Mouse (Mus musculus) midbrain, postnatal 0 days (tissue): ENCODE data around the gene Cacna2d1. TPM values are rescaled to one million over a fixed set of nuclear protein-coding genes. Genes with fewer than 3 reads are reported as not detected.

Experiments
- ATAC-seq: fragments of 200-750 bp; cut with Nextera tagmentation; 2 replicates; pipeline ENCODE4 v1.8.0; 2017; ENCODE audit warnings: moderate number of reproducible peaks, mild to moderate bottlenecking, moderate TSS enrichment, moderate library complexity; ENCODE audit not compliant: low FRiP score
- DNase-seq: peaks from one replicate; pipeline ENCODE4 v3.0.0-alpha.2; 2015; ENCODE audit warnings: low spot score
- H3K27ac ChIP-seq: fragments of 300-500 bp; sonication (generic); 2 replicates; pipeline ENCODE4 v1.5.1; 2014; ENCODE audit warnings: low read depth, mild to moderate bottlenecking, low read length, mixed read lengths
- H3K27me3 ChIP-seq: fragments of 300-500 bp; sonication (generic); 2 replicates; pipeline ENCODE4 v1.6.1; 2014; ENCODE audit warnings: low read length, control low read depth, mixed read lengths; ENCODE audit not compliant: insufficient read depth
- H3K36me3 ChIP-seq: fragments of 300-500 bp; sonication (generic); 2 replicates; pipeline ENCODE4 v1.6.1; 2014; ENCODE audit warnings: low read length, control low read depth, mixed read lengths; ENCODE audit not compliant: insufficient read depth
- H3K4me1 ChIP-seq: fragments of 300-500 bp; sonication (generic); 2 replicates; pipeline ENCODE4 v1.6.1; 2014; ENCODE audit warnings: mild to moderate bottlenecking, control low read depth, antibody characterized with exemption, low read length, mixed read lengths; ENCODE audit not compliant: insufficient read depth
- H3K4me2 ChIP-seq: fragments of 300-500 bp; sonication (generic); 2 replicates; pipeline ENCODE4 v1.6.1; 2014; ENCODE audit warnings: low read depth, mild to moderate bottlenecking, low read length, mixed read lengths; ENCODE audit not compliant: poor library complexity, severe bottlenecking
- H3K4me3 ChIP-seq: fragments of 300-500 bp; sonication (generic); 2 replicates; pipeline ENCODE4 v1.5.1; 2014; ENCODE audit warnings: low read depth, mild to moderate bottlenecking, low read length, moderate library complexity
- H3K9ac ChIP-seq: fragments of 300-500 bp; sonication (generic); replicated peaks from 2 replicates; pipeline ENCODE4 v1.6.1; 2014; ENCODE audit warnings: mild to moderate bottlenecking, low read length, moderate library complexity, mixed read lengths; ENCODE audit not compliant: poor library complexity, severe bottlenecking
- H3K9me3 ChIP-seq: fragments of 300-500 bp; sonication (generic); 2 replicates; pipeline ENCODE4 v1.6.1; 2016; ENCODE audit warnings: low read length, control low read depth
- CTCF ChIP-seq: IDR thresholded peaks from 2 replicates; pipeline ENCODE4 v1.5.1; 2016; ENCODE audit warnings: antibody characterized with exemption, mild to moderate bottlenecking
- WGBS: fragments of 180-500 bp; shearing (Covaris S2); extraction: QIAGEN DNeasy Blood & Tissue Kit; methylation state at CpG from one replicate; pipeline ENCODE4 v1.1.7; 2014; 5-methylcytosine and 5-hydroxymethylcytosine counted together
- polyA plus RNA-seq: library from polyadenylated mRNA; unstranded; fragments of >200 nt; fragmentation: Nextera tagmentation; extraction: Ambion mirVana; gene quantifications from 2 replicates; pipeline ENCODE4 v1.2.1, GENCODE M21; 2015
- total RNA-seq: library from RNA; depleted of rRNA; stranded (reverse); fragments of >200 nt; gene quantifications from 2 replicates; pipeline ENCODE4 v1.2.3, GENCODE M21; 2014

Cacna2d1 gene
- total and polyA plus RNA-seq, 2 experiments from 2014 or later: 43.3 to 77.8 TPM

DNA sequence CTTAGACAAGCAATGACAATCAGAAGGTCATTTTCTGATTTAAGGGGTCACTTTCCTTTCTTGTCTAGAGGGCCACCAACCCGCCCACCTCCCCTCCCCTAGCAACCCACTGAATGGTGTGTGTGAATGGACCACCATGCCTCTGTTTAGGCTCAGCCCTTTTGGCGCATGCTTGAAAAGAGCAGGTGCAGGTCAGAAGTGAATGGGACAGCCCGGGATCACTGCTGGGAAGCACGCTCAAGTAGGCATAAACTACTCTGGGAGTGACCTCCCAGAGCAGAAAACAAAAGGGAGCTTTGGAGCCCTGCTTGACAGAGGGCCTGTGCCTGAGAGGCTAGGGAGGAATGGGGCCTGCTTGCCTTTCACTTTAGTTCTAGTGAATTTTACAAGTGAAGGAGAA is 51.4 kb downstream of the Cacna2d1 start:
- H3K9me3 ChIP-seq: no peaks in the 10 kb centered on the region
- TF ChIP-seq CTCF: no peak
- ATAC-seq: 0 out of 2 replicates have a peak, but pooled peaks have one; percentile 41
- peak; percentile 64 for DNase-seq
- H3K27ac ChIP-seq: no peak overlapping the region
- no peaks in the 10 kb centered on the region for H3K27me3 ChIP-seq
- H3K9ac ChIP-seq: no peak overlapping the region
- 25% methylated on average over 4 of the region's 4 CpGs for WGBS
- no peak overlapping the region for H3K4me3 ChIP-seq
- H3K36me3 ChIP-seq: no peaks in the 10 kb centered on the region
- H3K4me2 ChIP-seq: no peak overlapping the region
- no peaks in the 10 kb centered on the region for H3K4me1 ChIP-seq

DNA sequence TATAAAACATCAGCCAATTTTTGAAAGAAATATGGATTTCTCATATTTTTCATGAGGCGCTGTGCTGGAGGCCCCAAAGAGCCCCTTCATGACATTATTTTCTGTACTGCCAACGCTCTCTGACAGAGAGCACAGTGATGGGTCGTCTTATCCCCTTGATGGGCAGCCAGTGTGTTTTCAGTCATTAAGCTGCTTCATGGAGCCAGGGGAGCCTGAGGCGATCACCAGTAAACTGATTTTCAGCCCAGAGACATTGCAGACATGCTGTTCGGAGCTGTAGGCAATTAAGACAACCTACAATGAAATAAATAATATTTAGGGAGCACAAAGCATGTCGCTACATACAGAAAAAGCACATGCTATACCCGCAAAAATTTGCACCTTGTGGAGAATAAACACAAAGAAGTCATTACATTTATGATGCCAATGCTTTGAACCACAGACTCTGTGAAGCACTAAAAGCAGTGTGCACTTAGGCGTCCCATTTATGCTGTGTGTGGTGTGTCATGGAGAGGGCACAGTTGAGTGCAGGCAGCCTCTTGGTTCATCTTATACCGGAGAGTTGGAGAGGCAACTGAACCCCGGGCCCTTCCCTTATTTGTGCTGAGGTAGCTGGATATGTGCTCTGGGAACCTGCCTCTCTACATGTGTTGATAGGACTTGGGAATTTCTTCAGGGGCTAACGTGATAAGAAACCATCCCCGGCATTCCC is 57.1 kb downstream of the Cacna2d1 start:
- H3K4me1 ChIP-seq: no peaks in the 10 kb centered on the region
- no peaks in the 10 kb centered on the region for H3K9me3 ChIP-seq
- WGBS: 44% methylated on average over 12 of the region's 12 CpGs
- H3K27me3 ChIP-seq: no peaks in the 10 kb centered on the region
- H3K9ac ChIP-seq: no peak overlapping the region
- H3K36me3 ChIP-seq: no peaks in the 10 kb centered on the region
- no peak for TF ChIP-seq CTCF
- peak overlapping the region; percentile 59 for H3K27ac ChIP-seq
- DNase-seq (no peak), ATAC-seq (peak; percentile 62)
- no peak overlapping the region for H3K4me2 ChIP-seq
- H3K4me3 ChIP-seq: no peak overlapping the region

DNA sequence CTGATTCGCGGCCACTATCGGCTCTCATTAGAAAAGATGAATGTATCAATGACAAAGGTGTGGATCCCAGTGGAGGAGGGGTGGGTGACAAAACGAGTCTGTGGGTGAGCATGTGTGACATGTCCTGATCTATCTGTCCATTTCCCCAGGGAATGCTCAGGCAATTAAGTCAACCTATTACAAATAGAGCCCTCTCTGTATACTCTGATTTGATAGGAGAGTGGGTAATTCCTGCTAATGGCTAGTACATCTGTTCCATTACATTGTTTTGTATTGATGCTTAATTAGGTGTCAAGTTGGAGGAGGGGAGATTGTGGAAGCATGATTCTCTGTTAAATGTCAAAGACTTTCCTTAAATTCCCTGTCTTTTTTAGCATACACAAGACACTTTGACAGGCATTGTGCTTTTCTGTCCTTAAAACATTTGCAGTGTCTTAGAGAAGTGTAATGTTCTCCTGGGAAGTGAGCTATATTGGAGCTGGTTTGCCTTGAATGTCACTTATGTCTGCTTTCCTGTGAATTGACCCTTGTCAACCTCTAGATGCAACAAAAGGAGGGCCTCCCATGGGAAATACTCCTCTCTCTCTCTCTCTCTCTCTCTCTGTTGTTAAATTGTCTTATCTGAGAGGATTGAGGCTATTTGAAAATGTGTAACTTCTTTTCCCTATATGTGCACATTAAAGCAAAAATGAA is 58.9 kb downstream of the Cacna2d1 start:
- Histone ChIP-seq H3K4me2 (no peak overlapping the region), H3K27ac (no peak overlapping the region), H3K4me1 (no peaks in the 10 kb centered on the region), H3K9me3 (no peaks in the 10 kb centered on the region), H3K9ac (no peak overlapping the region), H3K27me3 (no peaks in the 10 kb centered on the region), H3K36me3 (no peaks in the 10 kb centered on the region), H3K4me3 (no peak overlapping the region)
- DNase-seq (peak; percentile 50), ATAC-seq (no peak)
- 51% methylated on average over 4 of the region's 4 CpGs for WGBS
- TF ChIP-seq CTCF: no peak

- H3K27ac ChIP-seq: no peak overlapping the region
- H3K4me2 ChIP-seq: no peak overlapping the region
- TF ChIP-seq CTCF: no peak
- ATAC-seq (no peak), DNase-seq (no peak)
- no peaks in the 10 kb centered on the region for H3K9me3 ChIP-seq
- no peaks in the 10 kb centered on the region for H3K4me1 ChIP-seq
- H3K9ac ChIP-seq: no peak overlapping the region
- H3K27me3 ChIP-seq: no peaks in the 10 kb centered on the region
- WGBS: 85% methylated on average over 3 of the region's 3 CpGs
- H3K4me3 ChIP-seq: no peak overlapping the region
- H3K36me3 ChIP-seq: no peaks in the 10 kb centered on the region
Observed at GRCm38 (mm10) chr5:15997190-15997589, 62.7 kb downstream of the Cacna2d1 start.

- Histone ChIP-seq H3K4me2 (no peak overlapping the region), H3K9me3 (no peaks in the 10 kb centered on the region), H3K4me1 (no peaks in the 10 kb centered on the region), H3K36me3 (no peaks in the 10 kb centered on the region), H3K27ac (no peak overlapping the region), H3K4me3 (no peak overlapping the region), H3K9ac (no peak overlapping the region), H3K27me3 (no peaks in the 10 kb centered on the region)
- TF ChIP-seq CTCF: no peak
- no peak for ATAC-seq
- no peak for DNase-seq
- WGBS: 97% methylated on average over 1 of the region's 1 CpGs
Observed at GRCm38 (mm10) chr5:15997769-15998168, 63.3 kb downstream of the Cacna2d1 start.

- H3K36me3 ChIP-seq: no peaks in the 10 kb centered on the region
- H3K9me3 ChIP-seq: no peaks in the 10 kb centered on the region
- no peak overlapping the region for H3K4me3 ChIP-seq
- no peak for ATAC-seq
- H3K4me2 ChIP-seq: no peak overlapping the region
- DNase-seq: no peak
- no peak overlapping the region for H3K9ac ChIP-seq
- H3K27me3 ChIP-seq: no peaks in the 10 kb centered on the region
- TF ChIP-seq CTCF: no peak
- H3K27ac ChIP-seq: no peak overlapping the region
- no peaks in the 10 kb centered on the region for H3K4me1 ChIP-seq
- WGBS: 69% methylated on average over 2 of the region's 2 CpGs
Observed at GRCm38 (mm10) chr5:16000917-16001316, 66.4 kb downstream of the Cacna2d1 start.
